Mouse (Mus musculus) lung, postnatal 0 days (tissue): Measurements from ENCODE around the gene Hist1h2bf.

Experiments
- CTCF ChIP-seq: IDR thresholded peaks from 2 replicates; pipeline ENCODE4 v1.5.1; 2016; ENCODE audit warnings: antibody characterized with exemption, mild to moderate bottlenecking
- EP300 ChIP-seq: IDR thresholded peaks from 2 replicates; pipeline ENCODE4 v1.6.1; 2016; ENCODE audit warnings: antibody characterized with exemption, mild to moderate bottlenecking, control low read depth

- TF ChIP-seq CTCF (no peak), EP300 (no peak)
These were observed 11.0 kb upstream of the Hist1h2bf start for GRCm38 (mm10) chr13:23585029-23585441.
